Mouse (Mus musculus): ENCODE data around the gene Tlx1. TPM values are rescaled to one million over a fixed set of nuclear protein-coding genes. Genes with fewer than 3 reads are reported as not detected.

The Tlx1 gene
- total RNA-seq, 2 experiments from 2014 or later, result not detected

GRCm38 (mm10) chr19:45158201-45158600 is 7.7 kb downstream of the Tlx1 start:
- no peak for DNase-seq (ENCODE audit: low spot score in 2 of 2)

GRCm38 (mm10) chr19:45158896-45159295 is 8.4 kb downstream of the Tlx1 start:
- DNase-seq (ENCODE audit: low spot score in 2 of 2), result no peak

GRCm38 (mm10) chr19:45159491-45159890 is 9.0 kb downstream of the Tlx1 start:
- no peak for DNase-seq (ENCODE audit: low spot score in 2 of 2)

DNA sequence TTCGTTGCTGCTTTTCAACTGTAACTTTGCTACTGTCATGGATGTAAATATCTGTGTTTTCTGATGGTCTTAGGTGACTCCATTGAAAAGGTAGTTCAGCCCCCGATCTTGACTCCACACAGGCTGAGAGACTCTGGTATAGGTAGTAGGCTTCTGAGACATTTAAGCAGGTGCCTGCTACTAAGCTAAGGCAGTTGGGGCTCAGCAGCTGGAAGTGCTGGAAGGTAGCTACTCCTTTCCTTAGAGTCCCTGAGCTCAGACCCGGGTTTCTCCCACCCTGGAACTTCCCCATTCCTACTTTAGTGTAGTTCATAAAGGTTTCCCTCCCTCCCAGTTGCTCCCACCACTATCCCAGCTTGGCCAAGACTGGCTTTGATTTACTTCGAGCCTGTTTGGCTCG is 9.5 kb downstream of the Tlx1 start:
- DNase-seq (ENCODE audit: low spot score in 2 of 2), result no peak

DNA sequence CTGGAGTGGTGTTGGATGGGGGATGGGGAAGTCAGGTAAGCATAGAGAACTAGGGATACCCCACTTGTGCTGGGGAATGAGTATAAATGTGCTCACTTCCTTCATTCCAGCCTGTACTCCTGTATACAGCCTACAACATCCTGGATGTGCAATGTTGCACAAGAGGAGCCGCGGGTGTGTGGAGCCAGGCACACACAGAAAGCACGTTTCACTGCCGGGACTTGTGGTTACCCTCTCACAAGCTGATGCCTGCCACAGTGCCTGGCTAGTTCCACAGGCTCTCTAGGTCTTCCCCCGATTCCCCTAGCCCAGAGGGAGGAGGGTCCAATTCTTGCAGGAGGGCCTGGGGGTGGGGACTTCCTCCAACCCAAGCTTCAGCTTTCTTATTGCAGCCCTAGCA is 10.0 kb downstream of the Tlx1 start:
- no peak for DNase-seq (ENCODE audit: low spot score in 2 of 2)

GRCm38 (mm10) chr19:45161093-45161492 is 10.6 kb downstream of the Tlx1 start:
- peak in 1 of 2 experiments; percentile 77 for DNase-seq (ENCODE audit: low spot score in 2 of 2)

GRCm38 (mm10) chr19:45162181-45162580 is 11.7 kb downstream of the Tlx1 start:
- no peak for DNase-seq (ENCODE audit: low spot score in 2 of 2)

DNA sequence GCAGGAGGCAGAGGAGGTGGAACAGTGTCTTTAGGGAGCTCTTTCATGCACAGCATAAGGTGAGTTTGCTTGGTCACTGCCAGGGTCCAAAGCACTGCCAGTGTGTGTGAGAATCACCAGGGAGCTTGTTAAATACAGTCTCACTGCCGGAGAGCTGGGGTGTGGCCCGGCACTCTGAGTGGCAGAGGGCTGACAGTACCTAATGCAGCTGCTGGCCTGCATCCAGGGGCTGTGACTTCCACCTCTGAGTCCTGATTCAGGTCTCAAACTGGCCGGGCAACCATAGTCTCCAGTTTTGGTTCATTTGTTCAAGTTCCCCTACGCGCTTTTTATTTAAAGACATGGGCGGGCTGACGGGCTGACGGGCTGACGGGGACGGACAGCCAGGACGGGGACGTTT is 12.4 kb downstream of the Tlx1 start:
- no peak for DNase-seq (ENCODE audit: low spot score in 2 of 2)

DNA sequence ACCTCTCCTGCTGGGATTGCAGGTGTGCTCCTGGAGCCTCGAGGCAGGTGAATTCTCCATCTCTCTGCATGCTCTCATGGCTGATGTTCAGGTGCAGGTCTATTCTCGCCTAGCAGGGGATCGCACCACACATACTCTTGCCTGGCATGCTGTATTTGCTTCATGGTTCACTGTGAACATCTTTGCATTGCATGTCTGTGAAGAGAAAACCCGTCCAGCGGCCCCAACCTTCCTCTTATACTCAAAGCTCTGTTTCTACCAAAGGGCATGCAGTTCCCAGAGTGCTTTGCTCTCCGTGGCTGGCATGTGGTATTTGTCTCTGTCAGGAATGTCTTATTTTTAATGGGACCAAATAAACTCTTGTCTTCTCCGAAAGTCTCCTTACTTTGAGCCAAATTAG is 20.0 kb downstream of the Tlx1 start:
- no peak for DNase-seq (ENCODE audit: low spot score in 2 of 2)

DNA sequence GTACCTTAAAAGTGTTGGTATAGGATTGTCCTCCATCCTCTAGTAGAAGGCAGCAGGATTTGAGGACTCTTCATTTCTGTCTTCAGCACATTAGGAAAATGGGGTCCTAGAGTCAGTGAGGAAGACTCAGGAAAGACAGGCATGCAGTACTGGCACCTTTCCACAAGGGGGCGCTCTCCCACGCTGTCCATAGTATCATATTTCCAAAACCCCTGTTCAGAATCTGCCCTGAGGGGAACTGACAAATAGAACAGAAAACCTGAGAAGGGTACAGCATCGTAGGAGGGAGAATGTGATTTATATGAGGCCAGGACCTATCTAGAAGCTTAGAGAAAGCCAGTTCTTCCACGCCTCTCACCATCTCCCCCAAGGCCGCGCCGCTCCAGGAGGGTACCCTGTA is 24.3 kb downstream of the Tlx1 start:
- DNase-seq (ENCODE audit: low spot score in 2 of 2), result no peak

DNA sequence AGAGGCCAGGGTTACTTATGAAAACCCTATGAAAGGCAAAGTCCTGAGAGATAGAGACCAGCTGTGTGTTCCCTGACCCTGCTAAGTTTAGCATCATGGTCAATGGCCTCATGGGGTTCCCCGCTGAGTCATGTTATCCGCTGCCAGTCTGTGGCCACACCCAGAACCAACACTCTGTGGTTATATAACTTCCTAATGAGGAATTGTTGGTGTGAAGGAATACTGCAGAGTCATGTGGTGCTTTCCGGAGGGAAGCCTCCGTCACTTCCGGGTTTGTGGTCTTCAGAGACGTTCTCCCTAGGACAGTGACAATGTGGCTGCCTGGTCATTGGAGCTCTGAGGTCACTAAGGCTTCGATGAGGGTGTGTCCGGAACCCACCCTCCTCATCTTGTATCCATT is 25.8 kb downstream of the Tlx1 start:
- DNase-seq (ENCODE audit: low spot score in 2 of 2), result no peak

DNA sequence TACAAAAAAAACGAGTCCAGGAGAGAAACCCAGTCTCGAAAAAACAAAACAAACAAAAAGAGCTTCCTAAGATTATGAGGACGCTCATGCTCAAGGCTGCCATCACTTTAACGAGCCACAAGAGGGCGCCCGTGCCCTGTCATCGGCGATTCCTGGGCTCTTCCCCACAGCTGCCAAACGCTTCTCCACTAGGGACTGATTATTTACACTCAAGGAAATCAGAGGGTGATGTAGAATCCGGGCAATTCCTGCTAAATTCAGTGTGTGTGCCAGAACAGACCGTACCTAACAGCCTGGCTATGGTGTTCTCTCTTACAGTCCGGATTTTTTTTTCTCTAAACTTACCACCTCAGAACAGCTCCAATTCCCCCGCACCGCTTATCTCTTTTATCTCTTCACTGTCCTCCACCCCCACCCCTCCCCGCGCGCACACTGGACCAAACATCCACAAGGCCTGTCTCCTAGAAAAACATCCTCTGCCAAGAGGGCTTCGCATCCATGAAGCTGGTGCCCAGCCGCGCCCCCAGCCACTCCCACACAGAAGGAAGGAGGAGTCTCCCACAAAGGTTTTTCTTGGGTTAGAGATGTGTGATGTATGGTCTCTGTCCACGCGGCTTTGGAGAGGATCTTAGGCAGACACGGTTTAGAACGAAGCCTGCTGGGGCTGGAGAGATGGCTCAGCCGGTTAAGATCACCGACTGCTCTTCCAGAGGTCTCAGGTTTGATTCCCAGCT is 26.7 kb downstream of the Tlx1 start:
- DNase-seq (ENCODE audit: low spot score in 2 of 2), result peak; percentile 34 to 71

DNA sequence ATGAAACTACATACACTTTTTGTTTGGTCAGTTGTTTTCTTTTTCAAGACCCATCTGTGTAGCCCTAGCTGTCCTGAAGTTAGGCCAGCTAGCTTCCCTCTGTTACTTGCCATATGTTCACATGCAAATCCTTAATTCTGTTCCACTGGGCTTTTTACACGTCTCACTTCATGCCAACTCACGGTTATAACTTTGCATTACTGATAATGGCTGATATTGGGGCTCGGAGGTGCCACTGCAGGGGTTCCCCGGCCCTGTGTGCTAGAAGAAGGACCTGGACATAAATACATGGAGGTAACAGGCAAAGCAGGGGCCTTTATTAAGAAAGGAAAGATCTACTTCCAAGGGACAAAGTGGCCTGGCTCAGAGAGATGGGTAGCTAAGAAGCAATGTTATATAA is 29.0 kb downstream of the Tlx1 start:
- DNase-seq (ENCODE audit: low spot score in 2 of 2), result no peak

GRCm38 (mm10) chr19:45180447-45180846 is 30.0 kb downstream of the Tlx1 start:
- DNase-seq (ENCODE audit: low spot score in 2 of 2), result no peak

DNA sequence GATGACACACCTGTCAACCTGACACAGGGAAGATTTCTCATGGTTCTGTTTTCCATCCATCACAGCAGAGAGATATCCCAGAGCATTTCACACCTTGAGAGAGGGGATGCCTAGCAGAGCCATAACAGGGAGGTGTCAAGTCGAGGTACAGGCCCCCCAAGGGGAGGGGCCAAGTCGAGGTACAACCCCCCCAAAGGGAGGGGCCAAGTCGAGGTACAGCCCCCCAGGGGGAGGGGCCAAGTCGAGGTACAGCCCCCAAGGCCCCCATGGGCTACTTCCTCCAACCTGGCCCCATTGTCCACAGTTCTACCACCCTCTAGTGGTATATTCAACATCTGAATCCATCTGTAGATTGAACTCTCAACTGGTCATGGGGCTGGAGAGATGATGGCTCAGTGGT is 44.2 kb downstream of the Tlx1 start:
- no peak for DNase-seq (ENCODE audit: low spot score in 2 of 2)

DNA sequence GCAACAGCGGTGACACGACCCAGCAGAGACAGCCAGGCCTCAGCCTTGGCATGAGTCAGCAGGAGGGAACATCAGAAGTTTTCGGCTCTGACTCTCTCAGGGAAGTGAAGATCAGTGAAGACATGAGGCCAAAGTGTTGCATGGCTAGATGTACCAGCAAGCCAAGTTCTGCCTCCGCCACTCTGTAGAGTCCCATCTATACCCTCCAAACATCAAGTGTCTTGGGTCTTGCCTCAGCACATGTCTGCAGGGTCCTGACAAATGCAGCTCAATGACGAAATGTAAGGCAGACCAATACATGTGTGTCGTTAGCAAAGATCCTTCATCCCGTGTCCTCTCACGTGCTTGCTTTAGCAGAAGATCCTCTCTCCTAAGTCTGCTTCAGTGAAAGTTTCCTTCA is 46.5 kb downstream of the Tlx1 start:
- DNase-seq (ENCODE audit: low spot score in 2 of 2), result no peak

- DNase-seq (ENCODE audit: low spot score in 2 of 2), result no peak
Observed at GRCm38 (mm10) chr19:45205311-45206105, 55.0 kb downstream of the Tlx1 start.

Other genes with a start within 250 kb of the Tlx1 start
- gene Slf2, start 219.5 kb upstream of the Tlx1 start, total RNA-seq (2021), result 10 to 100 TPM; 40.1 to 41.9 TPM
- 10 to 100 TPM; 19.1 to 20.8 TPM for gene Sema4g, start 161.6 kb upstream of the Tlx1 start, total RNA-seq (2021)
- gene Twnk, start 145.0 kb upstream of the Tlx1 start, total RNA-seq (2021), result 10 to 100 TPM; 15.6 to 16.5 TPM
- gene Mrpl43, start 144.2 kb upstream of the Tlx1 start, total RNA-seq (2021), result 10 to 100 TPM; 40.6 to 42.2 TPM
- gene Lzts2, start 136.3 kb upstream of the Tlx1 start, total RNA-seq (2021), result 10 to 100 TPM; 32.0 to 35.6 TPM
- 1 to 10 TPM; 1.8 to 2.6 TPM for gene Pdzd7, start 105.0 kb upstream of the Tlx1 start, total RNA-seq (2021)
- gene Sfxn3, start 103.2 kb upstream of the Tlx1 start, total RNA-seq (2021), result 100 to 1,000 TPM in 1 of 2 experiments, 10 to 100 TPM in 1; 89.4 to 103 TPM
- 1 to 10 TPM; 1.3 to 2.4 TPM for gene Kazald1, start 75.4 kb upstream of the Tlx1 start, total RNA-seq (2021)
- gene Lbx1, start 85.1 kb downstream of the Tlx1 start, total RNA-seq (2021), result not detected
- 100 to 1,000 TPM in 1 of 2 experiments, 10 to 100 TPM in 1; 99.8 to 104 TPM for gene Btrc, start 213.1 kb downstream of the Tlx1 start, total RNA-seq (2021)